Mouse (Mus musculus) liver, embryonic 14.5 days (tissue): ENCODE results near the gene Smarca4. TPM values are rescaled to one million over a fixed set of nuclear protein-coding genes. Genes with fewer than 3 reads are reported as not detected.

Experiments used
- ATAC-seq: fragments of 200-750 bp; cut with Nextera tagmentation; 2 replicates; pipeline ENCODE4 v1.8.0; 2017; ENCODE audit warnings: moderate number of reproducible peaks, mild to moderate bottlenecking, moderate library complexity; ENCODE audit not compliant: insufficient read depth
- DNase-seq, 3 experiments: peaks; one replicate each; pipeline ENCODE4 v3.0.0-alpha.2; 2012 to 2013; ENCODE audit warnings: low read depth in 3 of 3, low spot score in 3 of 3
- H3K27ac ChIP-seq: fragments of 300-500 bp; sonication (generic); 2 replicates; pipeline ENCODE4 v1.5.1; 2014; ENCODE audit warnings: moderate library complexity, mild to moderate bottlenecking, control low read depth, inconsistent platforms
- H3K27me3 ChIP-seq: fragments of 300-500 bp; sonication (generic); 2 replicates; pipeline ENCODE4 v1.6.1; 2014; ENCODE audit warnings: mild to moderate bottlenecking, low read length, moderate library complexity; ENCODE audit not compliant: control insufficient read depth, insufficient read depth
- H3K36me3 ChIP-seq: fragments of 300-500 bp; sonication (generic); replicated peaks from 2 replicates; pipeline ENCODE4 v1.6.1; 2014; ENCODE audit warnings: low read depth; ENCODE audit not compliant: control insufficient read depth, insufficient read depth
- H3K4me1 ChIP-seq, 2 experiments: fragments of 200-500 bp in 1 of 2; fragments of 300-500 bp in 1 of 2; sonication (generic) in 1 of 2; replicated peaks; 2 replicates each; pipeline ENCODE4 v1.6.1; 2012 to 2014; ENCODE audit warnings: antibody characterized with exemption in 1 of 2, inconsistent platforms in 1 of 2, low read length in 1 of 2; ENCODE audit not compliant: control insufficient read depth in 2 of 2, insufficient read depth in 2 of 2
- H3K4me2 ChIP-seq: fragments of 300-500 bp; sonication (generic); 2 replicates; pipeline ENCODE4 v1.6.1; 2014; ENCODE audit warnings: low read depth, mild to moderate bottlenecking, control low read depth, moderate library complexity
- H3K4me3 ChIP-seq, 2 experiments: fragments of 200-500 bp in 1 of 2; fragments of 300-500 bp in 1 of 2; sonication (generic) in 1 of 2; 2 replicates each; pipeline ENCODE4 v1.5.1; 2012 to 2014; ENCODE audit warnings: low read depth in 2 of 2, low read length in 2 of 2, mild to moderate bottlenecking in 2 of 2, control low read depth in 1 of 2, inconsistent platforms in 1 of 2, moderate library complexity in 1 of 2; ENCODE audit not compliant: insufficient read depth in 1 of 2
- H3K9ac ChIP-seq: fragments of 300-500 bp; sonication (generic); replicated peaks from 2 replicates; pipeline ENCODE4 v1.6.1; 2014; ENCODE audit warnings: mild to moderate bottlenecking, control low read depth, moderate library complexity
- H3K9me3 ChIP-seq: fragments of 300-500 bp; sonication (generic); 2 replicates; pipeline ENCODE4 v1.6.1; 2016; ENCODE audit warnings: low read length, mixed read lengths; ENCODE audit not compliant: control insufficient read depth
- CTCF ChIP-seq: IDR thresholded peaks from 2 replicates; pipeline ENCODE4 v1.5.1; 2016; ENCODE audit warnings: antibody characterized with exemption, low read depth, control low read depth
- EP300 ChIP-seq: IDR thresholded peaks from 2 replicates; pipeline ENCODE4 v1.6.1; 2016; ENCODE audit warnings: antibody characterized with exemption, low read depth
- WGBS: fragments of 180-500 bp; shearing (Covaris S2); extraction: QIAGEN DNeasy Blood & Tissue Kit; methylation state at CpG from one replicate; pipeline ENCODE4 v1.1.7; 2014; ENCODE audit not compliant: insufficient replicate concordance; 5-methylcytosine and 5-hydroxymethylcytosine counted together
- polyA plus RNA-seq, 2 experiments: library from polyadenylated mRNA; depleted of rRNA in 1 of 2; stranded (reverse) in 1 of 2; unstranded in 1 of 2; fragments of >200 nt; fragmentation: Nextera tagmentation in 1 of 2; extraction: Ambion mirVana in 1 of 2; gene quantifications; 2 replicates each; pipeline versions ENCODE4 v1.2.1 to v1.2.3; 2012 to 2014

Gene Smarca4
- polyA plus RNA-seq, 2 experiments: 17.7 to 20.6 TPM

DNA sequence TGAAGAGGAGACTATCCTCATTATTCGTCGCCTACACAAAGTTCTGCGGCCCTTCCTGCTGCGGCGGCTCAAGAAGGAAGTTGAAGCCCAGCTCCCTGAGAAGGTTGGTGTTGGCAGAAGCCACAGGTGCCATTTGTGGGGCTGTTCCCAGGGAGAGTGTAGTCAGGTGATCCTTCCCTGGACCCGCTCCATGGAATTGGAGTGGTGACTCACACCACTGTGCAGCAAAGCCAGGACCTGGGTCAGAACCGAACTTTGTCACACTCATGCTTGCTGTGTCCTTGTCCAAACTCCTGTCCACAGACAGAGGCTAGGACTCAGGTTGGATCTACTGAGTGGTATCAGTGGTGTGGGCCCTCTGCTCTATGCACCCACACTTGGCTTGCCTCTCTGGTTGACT, 53.0 kb downstream of the Smarca4 start:
- DNase-seq: no peak
- H3K27ac ChIP-seq: no peak overlapping the region

DNA sequence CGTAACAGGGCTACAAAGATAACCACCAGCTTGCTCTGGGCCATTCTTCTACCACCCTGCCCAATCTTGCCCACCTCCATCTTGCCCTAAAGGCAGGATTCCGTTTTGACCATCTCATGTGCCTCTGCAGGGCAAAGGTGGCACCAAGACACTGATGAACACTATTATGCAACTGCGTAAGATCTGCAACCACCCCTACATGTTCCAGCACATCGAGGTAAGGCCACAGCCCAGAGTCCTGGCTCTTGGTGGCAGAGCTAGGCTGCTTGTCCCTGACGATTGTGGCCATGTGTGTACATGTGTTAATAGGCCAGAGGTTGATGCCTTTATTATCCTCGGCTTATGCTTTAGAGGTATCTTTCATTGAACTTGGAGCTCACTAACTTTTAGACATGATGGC, 54.4 kb downstream of the Smarca4 start:
- DNase-seq: no peak

More for the DNA sequence above, 53.0 kb downstream of the Smarca4 start:
- no peak for ATAC-seq
- Histone ChIP-seq H3K27me3 (no peaks in the 10 kb centered on the region), H3K4me3 (no peak overlapping the region), H3K4me1 (no peaks in the 10 kb centered on the region), H3K4me2 (no peak overlapping the region), H3K9me3 (no peaks in the 10 kb centered on the region), H3K9ac (no peak overlapping the region), H3K36me3 (peaks cover 93% of the 10 kb centered on the region)
- TF ChIP-seq CTCF (no peak), EP300 (no peak)
- 85% methylated on average over 7 of the region's 7 CpGs for WGBS

DNA sequence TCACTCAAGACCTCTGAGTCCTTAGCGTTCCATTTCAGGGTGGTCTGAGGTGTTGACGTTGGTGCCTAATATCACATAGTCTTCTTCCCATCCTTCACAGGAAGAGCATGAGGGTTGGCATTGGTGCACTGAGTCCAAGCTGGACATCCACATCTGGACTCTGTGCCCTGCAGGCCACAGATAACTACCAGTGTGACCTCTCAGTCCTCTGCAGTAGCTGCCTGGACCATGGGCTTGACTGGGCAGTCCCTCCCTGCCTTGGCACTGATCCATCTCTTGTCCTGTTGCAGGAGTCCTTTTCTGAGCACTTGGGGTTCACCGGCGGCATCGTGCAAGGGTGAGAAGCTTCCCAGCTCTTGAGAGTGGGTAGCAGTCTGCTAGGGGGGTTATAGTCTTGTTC, 55.8 kb downstream of the Smarca4 start:
- DNase-seq: no peak
- no peak for TF ChIP-seq CTCF
- no peak for TF ChIP-seq EP300
- 83% methylated on average over 5 of the region's 5 CpGs for WGBS

More for the DNA sequence above, 54.4 kb downstream of the Smarca4 start:
- Histone ChIP-seq H3K9me3 (no peaks in the 10 kb centered on the region), H3K27ac (no peak overlapping the region), H3K4me2 (no peak overlapping the region), H3K36me3 (peaks cover 93% of the 10 kb centered on the region), H3K9ac (no peak overlapping the region), H3K27me3 (no peaks in the 10 kb centered on the region), H3K4me1 (no peaks in the 10 kb centered on the region), H3K4me3 (no peak overlapping the region)
- 79% methylated on average over 6 of the region's 6 CpGs for WGBS
- TF ChIP-seq CTCF (no peak), EP300 (no peak)
- ATAC-seq: no peak

DNA sequence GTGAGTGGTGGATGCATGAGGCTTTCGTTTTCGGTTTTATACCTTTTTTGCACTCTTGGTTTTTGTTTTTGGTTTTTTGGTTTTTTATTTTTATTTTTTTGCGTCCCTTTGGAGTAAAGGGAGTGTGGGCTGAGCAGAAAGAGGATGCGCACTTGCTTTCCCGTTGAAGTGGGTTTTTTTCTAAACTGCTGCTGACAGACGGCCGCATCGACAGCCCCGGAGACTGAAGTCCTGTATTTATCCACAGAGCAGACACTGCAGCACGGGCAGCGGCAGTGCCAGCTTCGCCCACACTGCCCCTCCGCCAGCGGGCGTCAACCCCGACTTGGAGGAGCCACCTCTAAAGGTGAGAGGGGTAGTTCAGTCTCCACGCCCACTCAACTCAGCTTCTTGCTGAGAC, 61.7 kb downstream of the Smarca4 start:
- Histone ChIP-seq H3K9me3 (no peaks in the 10 kb centered on the region), H3K4me1 (no peaks in the 10 kb centered on the region), H3K4me2 (no peak overlapping the region), H3K27ac (no peak overlapping the region), H3K9ac (no peak overlapping the region), H3K36me3 (peaks cover 74% of the 10 kb centered on the region), H3K4me3 (no peak overlapping the region), H3K27me3 (no peaks in the 10 kb centered on the region)
- 84% methylated on average over 17 of the region's 17 CpGs for WGBS
- TF ChIP-seq EP300: no peak
- TF ChIP-seq CTCF: no peak
- ATAC-seq: no peak
- DNase-seq: no peak

More for the DNA sequence above, 55.8 kb downstream of the Smarca4 start:
- Histone ChIP-seq H3K36me3 (peaks cover 92% of the 10 kb centered on the region), H3K4me2 (no peak overlapping the region), H3K27me3 (no peaks in the 10 kb centered on the region), H3K4me3 (no peak overlapping the region), H3K9ac (no peak overlapping the region), H3K9me3 (no peaks in the 10 kb centered on the region), H3K4me1 (no peaks in the 10 kb centered on the region), H3K27ac (no peak overlapping the region)
- ATAC-seq: no peak

DNA sequence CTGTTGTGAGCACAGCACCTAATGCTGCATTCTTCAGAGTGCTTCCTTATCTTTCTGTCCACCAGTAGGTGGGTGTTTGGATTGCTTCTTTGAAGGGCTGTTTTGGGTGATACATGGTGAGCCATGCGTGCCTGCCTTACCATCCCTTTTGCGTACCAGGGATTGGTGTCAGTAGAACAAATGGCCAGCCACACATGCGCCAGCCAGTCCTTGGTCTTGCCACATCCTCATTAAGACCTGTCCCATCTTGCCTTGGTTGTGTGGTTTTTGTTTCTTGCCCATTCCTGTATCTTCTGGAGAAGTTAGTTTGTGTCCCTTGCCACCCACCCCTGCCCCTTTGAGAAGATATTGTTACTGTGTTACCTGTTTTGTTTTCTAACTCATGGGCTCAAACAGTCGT, 64.5 kb downstream of the Smarca4 start:
- Histone ChIP-seq H3K4me3 (no peak overlapping the region), H3K9me3 (no peaks in the 10 kb centered on the region), H3K27ac (no peak overlapping the region), H3K4me1 (no peaks in the 10 kb centered on the region), H3K36me3 (peaks cover 73% of the 10 kb centered on the region), H3K9ac (no peak overlapping the region), H3K4me2 (no peak overlapping the region), H3K27me3 (no peaks in the 10 kb centered on the region)
- 79% methylated on average over 4 of the region's 4 CpGs for WGBS
- TF ChIP-seq CTCF (no peak), EP300 (no peak)
- DNase-seq (no peak), ATAC-seq (no peak)
